Mouse (Mus musculus) stomach, embryonic 16.5 days (tissue): ENCODE results near the gene Mapk14. TPM values are rescaled to one million over a fixed set of nuclear protein-coding genes. Genes with fewer than 3 reads are reported as not detected.
"Not testable (repeated sequence)": the region's sequence is repeated elsewhere in the genome, so short reads cannot be mapped to it uniquely, and the experiment has no call there.

ENCODE experiments used
- ATAC-seq: fragments of 200-750 bp; cut with Nextera tagmentation; 2 replicates; pipeline ENCODE4 v1.8.0; 2017; ENCODE audit warnings: moderate number of reproducible peaks, moderate TSS enrichment; ENCODE audit not compliant: insufficient read depth, low FRiP score
- H3K27ac ChIP-seq: fragments of 300-500 bp; sonication (generic); 2 replicates; pipeline ENCODE4 v1.5.1; 2014; ENCODE audit warnings: low read length
- H3K27me3 ChIP-seq: fragments of 300-500 bp; sonication (generic); 2 replicates; pipeline ENCODE4 v1.6.1; 2014; ENCODE audit warnings: low read length, control low read depth, mixed read lengths; ENCODE audit not compliant: control insufficient read depth, insufficient read depth
- H3K36me3 ChIP-seq: fragments of 300-500 bp; sonication (generic); 2 replicates; pipeline ENCODE4 v1.6.1; 2014; ENCODE audit warnings: low read length; ENCODE audit not compliant: control insufficient read depth, insufficient read depth
- H3K4me1 ChIP-seq: fragments of 300-500 bp; sonication (generic); 2 replicates; pipeline ENCODE4 v1.6.1; 2014; ENCODE audit warnings: low read length, control low read depth, mixed read lengths; ENCODE audit not compliant: control insufficient read depth, insufficient read depth
- H3K4me2 ChIP-seq: fragments of 300-500 bp; sonication (generic); 2 replicates; pipeline ENCODE4 v1.6.1; 2014; ENCODE audit warnings: low read depth, low read length, mixed read lengths
- H3K4me3 ChIP-seq: fragments of 300-500 bp; sonication (generic); replicated peaks from 2 replicates; pipeline ENCODE4 v1.5.1; 2014; ENCODE audit warnings: mild to moderate bottlenecking, low read length
- H3K9ac ChIP-seq: fragments of 300-500 bp; sonication (generic); 2 replicates; pipeline ENCODE4 v1.6.1; 2014; ENCODE audit warnings: low read length
- H3K9me3 ChIP-seq: fragments of 300-500 bp; sonication (generic); replicated peaks from 2 replicates; pipeline ENCODE4 v1.6.1; 2016; ENCODE audit warnings: low read length, control low read depth; ENCODE audit not compliant: control insufficient read depth
- WGBS: fragments of 180-500 bp; shearing (Covaris S2); extraction: QIAGEN DNeasy Blood & Tissue Kit; methylation state at CpG from one replicate; pipeline ENCODE4 v1.1.7; 2014; 5-methylcytosine and 5-hydroxymethylcytosine counted together
- polyA plus RNA-seq: library from polyadenylated mRNA; unstranded; fragments of >200 nt; fragmentation: Nextera tagmentation; extraction: Ambion mirVana; gene quantifications from 2 replicates; pipeline ENCODE4 v1.2.1, GENCODE M21; 2015

The Mapk14 gene
- polyA plus RNA-seq, 1 experiment from 2014 or later = 34.2 TPM

DNA sequence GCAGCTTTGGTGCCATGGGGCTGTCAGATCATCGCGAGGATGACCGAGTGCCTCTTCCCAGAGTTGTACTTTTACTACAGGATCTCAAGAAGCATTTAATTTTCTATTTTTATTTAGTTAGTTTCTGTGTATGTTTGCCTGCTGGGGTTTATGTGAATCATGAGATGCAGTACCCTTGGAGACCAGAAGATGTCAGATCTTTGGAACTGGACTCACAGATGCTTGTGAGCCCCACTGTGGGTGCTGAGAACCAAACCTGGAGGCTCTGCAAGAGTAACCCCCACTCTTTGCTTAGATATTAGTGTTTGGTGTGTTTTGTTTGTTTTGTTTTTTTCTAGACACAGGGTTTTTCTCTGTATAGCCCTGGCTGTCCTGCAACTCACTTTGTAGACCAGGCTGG lies 22.9 kb downstream of the Mapk14 start:
- no peak overlapping the region for H3K27ac ChIP-seq
- H3K9ac ChIP-seq = no peak overlapping the region
- ATAC-seq = no peak
- H3K4me2 ChIP-seq = no peak overlapping the region
- no peaks in the 10 kb centered on the region for H3K27me3 ChIP-seq
- no peak overlapping the region for H3K4me3 ChIP-seq
- H3K4me1 ChIP-seq = peaks cover 14% of the 10 kb centered on the region
- peaks cover 18% of the 10 kb centered on the region; the same call in 1 of the 2 replicates for H3K36me3 ChIP-seq
- WGBS = 95% methylated on average over 3 of the region's 3 CpGs
- H3K9me3 ChIP-seq = no peaks in the 10 kb centered on the region

DNA sequence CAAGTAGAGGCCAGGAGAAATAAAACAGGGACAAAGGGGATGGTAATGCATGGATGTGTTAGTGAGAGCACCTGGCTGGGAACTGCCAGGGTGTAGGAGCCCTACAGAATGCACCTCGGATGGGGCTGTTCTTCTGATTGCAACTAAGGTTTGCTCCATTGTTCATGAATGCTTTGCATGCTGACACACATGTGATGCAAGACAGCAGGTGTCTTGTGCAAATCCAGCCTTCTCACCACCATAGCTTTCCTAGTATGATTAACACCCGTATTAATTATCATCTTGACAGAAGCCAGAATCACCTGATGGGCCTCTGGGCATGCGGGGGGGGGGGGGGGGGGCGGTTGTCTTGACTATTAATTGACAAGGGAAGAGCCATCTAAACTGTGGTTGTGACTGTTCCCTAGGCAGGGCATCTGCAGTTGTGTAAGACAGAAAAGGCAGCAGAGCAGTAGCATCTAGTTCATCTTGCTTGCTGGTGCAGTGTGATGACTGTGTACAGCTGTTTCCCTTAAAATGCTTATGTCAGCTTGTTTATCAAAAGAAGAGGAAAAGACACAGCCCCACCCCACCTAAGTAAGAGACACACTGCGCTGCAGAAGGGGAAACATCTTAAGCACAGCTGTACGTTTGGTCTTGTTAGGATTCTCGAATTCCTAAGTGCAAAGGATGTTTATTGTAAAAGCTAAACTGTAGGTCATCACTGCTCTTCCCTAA lies 24.9 kb downstream of the Mapk14 start:
- H3K4me1 ChIP-seq = peaks cover 17% of the 10 kb centered on the region
- H3K27ac ChIP-seq = peak overlapping the region; percentile 49
- H3K4me2 ChIP-seq = no peak overlapping the region
- no peaks in the 10 kb centered on the region for H3K27me3 ChIP-seq
- 41% methylated on average over 7 of the region's 7 CpGs for WGBS
- H3K9ac ChIP-seq = no peak overlapping the region
- ATAC-seq = no peak
- H3K36me3 ChIP-seq = peaks cover 18% of the 10 kb centered on the region; the same call in 1 of the 2 replicates
- no peak overlapping the region for H3K4me3 ChIP-seq
- no peaks in the 10 kb centered on the region for H3K9me3 ChIP-seq

DNA sequence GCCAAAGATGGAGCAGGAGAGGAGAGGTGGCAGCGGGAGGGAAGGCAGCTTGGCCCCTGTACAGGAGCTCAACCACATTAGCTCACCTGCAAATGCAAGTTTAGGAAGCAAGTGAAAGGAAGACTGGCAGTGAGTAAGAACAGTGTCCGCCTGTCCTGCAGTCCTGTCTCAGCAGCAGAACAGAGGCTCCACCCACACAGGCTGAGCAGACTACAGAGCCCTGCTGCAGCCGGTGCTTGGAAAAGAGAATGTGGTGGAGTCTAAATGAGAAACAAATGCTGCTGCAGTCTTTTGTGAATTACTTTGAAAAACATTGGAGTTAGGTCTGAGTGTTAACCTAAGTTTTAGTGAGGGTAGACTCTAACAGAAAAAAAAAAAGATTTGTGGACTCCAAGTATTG lies 26.4 kb downstream of the Mapk14 start:
- WGBS = 55% methylated on average over 3 of the region's 3 CpGs
- no peak overlapping the region for H3K27ac ChIP-seq
- no peak for ATAC-seq
- no peak overlapping the region for H3K4me3 ChIP-seq
- H3K36me3 ChIP-seq = peaks cover 20% of the 10 kb centered on the region; the same call in 1 of the 2 replicates
- no peaks in the 10 kb centered on the region for H3K27me3 ChIP-seq
- H3K9me3 ChIP-seq = no peaks in the 10 kb centered on the region
- H3K4me1 ChIP-seq = peaks cover 13% of the 10 kb centered on the region
- no peak overlapping the region for H3K9ac ChIP-seq
- H3K4me2 ChIP-seq = no peak overlapping the region

DNA sequence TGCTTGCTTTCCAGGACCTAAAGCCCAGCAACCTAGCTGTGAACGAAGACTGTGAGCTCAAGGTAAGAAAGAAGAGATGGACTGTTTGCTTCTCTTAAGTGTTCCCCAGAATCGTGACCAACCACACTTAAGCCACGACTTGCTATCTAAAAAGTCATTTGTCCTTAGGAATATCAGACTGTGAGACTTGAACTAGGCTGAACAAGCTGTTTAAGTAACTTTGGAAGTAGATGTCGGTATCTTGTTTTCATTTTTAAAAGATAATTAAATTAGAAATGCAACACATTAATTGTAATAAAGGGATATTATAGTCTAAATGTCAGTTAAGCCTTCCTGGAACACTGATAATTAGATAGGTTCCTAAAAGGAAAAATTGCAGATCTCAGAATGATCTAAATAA lies 34.7 kb downstream of the Mapk14 start, which contains the start of gene AC170998.1:
AC170998.1 (plus strand) TSS at position 301 of the 400 bp plus-strand sequence.
- no peak for ATAC-seq
- H3K4me2 ChIP-seq = no peak within 1 kb of the TSS
- H3K27me3 ChIP-seq = no peaks in the 10 kb centered on the region
- peaks cover 29% of the 10 kb centered on the region for H3K36me3 ChIP-seq
- no peaks in the 10 kb centered on the region for H3K9me3 ChIP-seq
- no peak within 1 kb of the TSS for H3K27ac ChIP-seq
- no peak within 1 kb of the TSS for H3K4me3 ChIP-seq
- 0 out of 2 replicates have a peak, but pooled peaks cover under 1% of the 10 kb centered on the region for H3K4me1 ChIP-seq
- no peak within 1 kb of the TSS for H3K9ac ChIP-seq
- WGBS = 90% methylated on average over 4 of the region's 4 CpGs

DNA sequence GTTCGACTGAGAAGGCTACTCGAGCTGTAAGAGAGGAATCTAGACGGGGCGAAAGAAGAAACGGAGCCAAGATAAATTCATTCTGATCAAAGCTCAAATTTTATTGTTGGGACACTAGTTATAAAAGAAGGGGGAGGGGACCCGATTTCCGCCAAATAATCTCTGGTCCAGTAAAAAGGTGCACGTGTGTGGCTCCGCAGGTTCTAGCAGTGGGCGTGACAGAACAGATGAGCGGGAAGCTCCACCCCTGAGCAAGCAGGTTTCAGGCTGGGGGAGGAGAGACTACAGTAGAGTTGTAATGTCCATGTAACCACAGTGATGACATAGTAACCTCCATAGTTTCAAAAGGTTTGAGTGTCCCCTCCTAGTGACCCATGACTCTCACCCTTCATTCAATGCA lies 36.4 kb downstream of the Mapk14 start:
- not testable (repeated sequence) for H3K9ac ChIP-seq, ATAC-seq, H3K4me1 ChIP-seq, H3K9me3 ChIP-seq, H3K4me2 ChIP-seq, H3K27me3 ChIP-seq, H3K4me3 ChIP-seq, H3K27ac ChIP-seq
- peaks cover 27% of the 10 kb centered on the region for H3K36me3 ChIP-seq
- 83% methylated on average over 11 of the region's 11 CpGs for WGBS

DNA sequence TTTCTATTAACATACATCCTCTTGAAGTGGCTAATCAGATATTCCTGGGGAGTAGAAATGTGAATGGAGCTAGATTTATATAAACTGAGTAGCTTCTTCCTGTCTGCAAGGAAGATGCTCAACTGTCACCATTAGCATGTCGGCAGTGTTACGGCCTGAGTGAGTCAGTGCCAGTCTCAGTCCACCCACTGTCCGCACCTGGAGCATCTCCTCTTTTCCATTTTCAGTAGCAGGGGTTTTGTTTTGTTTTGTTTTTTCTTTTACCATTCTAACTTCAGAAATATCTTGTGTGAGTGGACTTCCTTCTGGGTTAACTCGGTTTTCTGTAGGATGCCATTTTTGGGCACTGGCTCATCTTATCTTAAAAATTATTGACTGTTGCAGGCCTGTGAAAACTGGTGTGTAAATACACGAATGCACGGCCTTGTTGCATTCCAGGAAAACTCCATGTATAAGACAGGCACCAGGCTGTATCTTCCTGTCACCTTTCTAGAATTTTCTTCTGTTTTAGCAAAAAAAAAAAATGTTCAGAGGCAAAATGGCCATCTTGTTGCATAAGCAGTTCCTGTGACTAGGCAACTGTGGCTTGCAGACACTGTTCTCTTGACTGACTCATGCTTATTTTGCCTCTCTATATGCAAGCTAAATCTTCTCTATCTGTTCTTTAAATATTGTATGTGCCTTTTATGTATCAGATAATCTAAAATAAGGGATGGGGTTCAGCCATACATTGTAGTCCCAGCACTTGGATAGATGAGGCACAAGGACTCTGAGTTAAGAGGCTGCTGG lies 44.4 kb downstream of the Mapk14 start:
- 77% methylated on average over 6 of the region's 6 CpGs for WGBS
- Histone ChIP-seq H3K4me1 (no peaks in the 10 kb centered on the region), H3K4me2 (no peak overlapping the region), H3K36me3 (0 out of 2 replicates have a peak, but pooled peaks cover 7% of the 10 kb centered on the region), H3K27ac (no peak overlapping the region), H3K27me3 (no peaks in the 10 kb centered on the region), H3K9ac (no peak overlapping the region), H3K9me3 (no peaks in the 10 kb centered on the region), H3K4me3 (no peak overlapping the region)
- no peak for ATAC-seq

DNA sequence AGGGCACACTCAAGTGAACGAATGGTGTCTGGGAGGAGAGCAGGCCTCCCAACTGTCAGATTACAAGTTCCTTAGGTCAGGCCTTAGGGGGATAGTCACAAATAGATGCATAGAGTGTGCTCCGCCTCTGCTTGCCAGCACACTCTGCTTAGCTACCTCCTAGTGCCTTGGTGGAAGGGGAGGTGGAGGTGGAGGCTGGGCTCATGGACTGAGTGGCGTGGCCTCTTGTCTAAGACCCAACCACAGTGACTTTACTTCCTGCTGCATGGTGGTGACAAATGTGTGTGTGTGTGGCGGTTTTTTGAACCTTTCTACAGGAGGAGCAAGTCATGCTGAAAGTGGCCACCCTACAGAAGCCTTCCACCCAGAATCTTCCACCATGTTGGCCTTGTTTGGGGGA lies 45.4 kb downstream of the Mapk14 start:
- no peak overlapping the region for H3K27ac ChIP-seq
- H3K9ac ChIP-seq = no peak overlapping the region
- ATAC-seq = no peak
- H3K4me2 ChIP-seq = no peak overlapping the region
- no peak overlapping the region for H3K4me3 ChIP-seq
- WGBS = 71% methylated on average over 4 of the region's 4 CpGs
- 0 out of 2 replicates have a peak, but pooled peaks cover 7% of the 10 kb centered on the region for H3K36me3 ChIP-seq
- H3K27me3 ChIP-seq = no peaks in the 10 kb centered on the region
- H3K9me3 ChIP-seq = no peaks in the 10 kb centered on the region
- no peaks in the 10 kb centered on the region for H3K4me1 ChIP-seq

DNA sequence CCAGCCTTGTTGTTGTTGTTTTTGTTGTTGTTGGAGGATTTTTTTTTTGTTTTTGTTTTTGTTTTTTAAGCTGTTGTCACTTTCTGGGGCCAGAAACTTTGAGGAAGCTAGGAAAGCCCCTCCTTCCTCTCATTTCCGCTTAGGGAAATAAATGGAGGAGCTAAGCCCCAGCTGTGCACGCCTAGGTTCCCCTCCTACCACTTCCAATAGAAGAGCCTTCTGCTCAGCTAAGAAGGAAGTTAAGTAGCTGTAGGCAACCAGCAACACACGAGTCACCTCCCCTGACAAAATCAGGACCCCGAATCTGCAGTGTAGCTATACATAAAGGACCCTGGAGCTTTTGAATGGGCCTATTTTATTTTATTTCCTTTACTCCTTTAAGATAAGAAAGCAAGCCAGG lies 46.8 kb downstream of the Mapk14 start:
- Histone ChIP-seq H3K4me2 (no peak overlapping the region), H3K4me3 (no peak overlapping the region), H3K36me3 (peaks cover 16% of the 10 kb centered on the region), H3K27ac (no peak overlapping the region), H3K4me1 (no peaks in the 10 kb centered on the region), H3K27me3 (no peaks in the 10 kb centered on the region), H3K9ac (no peak overlapping the region), H3K9me3 (no peaks in the 10 kb centered on the region)
- 76% methylated on average over 4 of the region's 4 CpGs for WGBS
- ATAC-seq = no peak

DNA sequence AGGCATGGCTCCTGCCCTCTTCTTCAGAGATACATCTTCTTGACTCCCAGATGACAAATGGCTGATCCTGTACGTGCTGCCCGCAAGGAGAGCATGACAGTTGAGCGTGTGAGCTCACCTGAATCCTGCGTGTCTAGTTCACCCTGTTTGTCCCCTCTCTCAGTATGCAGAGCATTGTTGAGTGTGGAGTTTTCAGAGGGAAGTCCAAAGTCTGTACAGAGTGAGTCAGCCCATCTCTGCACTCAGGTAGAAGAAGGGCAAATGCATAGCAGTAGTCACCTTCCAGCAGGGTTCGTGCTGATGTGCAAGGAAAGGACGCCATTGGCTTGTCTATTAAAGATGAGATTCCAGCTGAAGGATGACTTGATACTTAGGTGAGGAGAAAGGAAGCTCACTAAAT lies 48.1 kb downstream of the Mapk14 start:
- no peaks in the 10 kb centered on the region for H3K9me3 ChIP-seq
- no peak overlapping the region for H3K4me2 ChIP-seq
- peaks cover 22% of the 10 kb centered on the region for H3K36me3 ChIP-seq
- 79% methylated on average over 6 of the region's 6 CpGs for WGBS
- no peak for ATAC-seq
- no peak overlapping the region for H3K4me3 ChIP-seq
- H3K9ac ChIP-seq = no peak overlapping the region
- H3K4me1 ChIP-seq = no peaks in the 10 kb centered on the region
- no peak overlapping the region for H3K27ac ChIP-seq
- no peaks in the 10 kb centered on the region for H3K27me3 ChIP-seq
